Mouse (Mus musculus): ENCODE measurements around the gene Plekho2.

- TF ChIP-seq CTCF (conservative IDR thresholded peaks at IDR 0.05 in 1 of 2, IDR thresholded peaks at IDR 0.05 in 1 of 2; ENCODE audit: low read depth in 2 of 2, low read length in 2 of 2) (no peak), ZC3H11A (IDR thresholded peaks at IDR 0.05; ENCODE audit: low read depth, low read length) (no peak), POLR2A (IDR thresholded peaks at IDR 0.05; ENCODE audit: low read depth, low read length) (no peak), SMC3 (IDR thresholded peaks at IDR 0.05; ENCODE audit: low read depth, low read length) (no peak), EP300 (IDR thresholded peaks at IDR 0.05; ENCODE audit: low read length) (no peak), MXI1 (IDR thresholded peaks at IDR 0.05; ENCODE audit: low read depth, low read length) (no peak), MAZ (IDR thresholded peaks at IDR 0.05; ENCODE audit: low read depth, low read length) (no peak), NRF1 (IDR thresholded peaks at IDR 0.05; ENCODE audit: low read depth, low read length) (no peak), NELFE (IDR thresholded peaks at IDR 0.05; ENCODE audit: low read depth, low read length) (no peak), SIN3A (IDR thresholded peaks at IDR 0.05; ENCODE audit: low read length) (no peak), KAT2A (IDR thresholded peaks at IDR 0.05; ENCODE audit: insufficient replicate concordance, low read length) (no peak), ZNF384 (IDR thresholded peaks at IDR 0.05; ENCODE audit: low read depth, low read length) (no peak)
These were observed 27.7 kb downstream of the Plekho2 start for GRCm38 (mm10) chr9:65552141-65552540.
